Mouse (Mus musculus) MEL (cell line): ENCODE measurements around the gene AI837181.

ENCODE experiments used
- CHD1 ChIP-seq: IDR thresholded peaks from 2 replicates; pipeline ENCODE4 v1.6.1; 2012; ENCODE audit warnings: low read depth, mild to moderate bottlenecking, inconsistent platforms, low read length, improper control_type of control experiment
- CTCF ChIP-seq, 3 experiments: IDR thresholded peaks in 2 of 3; conservative IDR thresholded peaks in 1 of 3; 2 replicates each; pipeline ENCODE4 v1.5.1; 2011 to 2012; ENCODE audit warnings: low read length in 3 of 3, low read depth in 2 of 3, mild to moderate bottlenecking in 2 of 3, improper control_type of control experiment in 1 of 3, inconsistent platforms in 1 of 3, mixed read lengths in 1 of 3, moderate library complexity in 1 of 3; ENCODE audit not compliant: control insufficient read depth in 1 of 3, insufficient read depth in 1 of 3, poor library complexity in 1 of 3, severe bottlenecking in 1 of 3
- EP300 ChIP-seq, 2 experiments: IDR thresholded peaks; 2 replicates each; pipeline ENCODE4 v1.6.1; 2011; ENCODE audit warnings: improper control_type of control experiment in 2 of 2, low read length in 2 of 2, low read depth in 1 of 2, mild to moderate bottlenecking in 1 of 2
- HCFC1 ChIP-seq: IDR thresholded peaks from 2 replicates; pipeline ENCODE4 v1.6.1; 2012; ENCODE audit warnings: low read depth, mild to moderate bottlenecking, inconsistent platforms, low read length, improper control_type of control experiment, moderate library complexity
- JUND ChIP-seq: IDR thresholded peaks from 2 replicates; pipeline ENCODE4 v1.6.1; 2011; ENCODE audit warnings: low read depth, mild to moderate bottlenecking, improper control_type of control experiment, low read length
- NELFE ChIP-seq: IDR thresholded peaks from 2 replicates; pipeline ENCODE4 v1.6.1; 2011; ENCODE audit warnings: low read depth, low read length, improper control_type of control experiment
- POLR2A ChIP-seq, 2 experiments: IDR thresholded peaks; 2 replicates each; pipeline ENCODE4 v1.6.1; 2011 to 2012; ENCODE audit warnings: low read length in 2 of 2, mild to moderate bottlenecking in 2 of 2, control low read depth in 1 of 2, improper control_type of control experiment in 1 of 2, low read depth in 1 of 2, moderate library complexity in 1 of 2; ENCODE audit not compliant: control insufficient read depth in 1 of 2, insufficient read depth in 1 of 2, poor library complexity in 1 of 2
- SIN3A ChIP-seq: IDR thresholded peaks from 2 replicates; pipeline ENCODE4 v1.6.1; 2012; ENCODE audit warnings: low read length, improper control_type of control experiment, inconsistent platforms
- SMC3 ChIP-seq: IDR thresholded peaks from 2 replicates; pipeline ENCODE4 v1.6.1; 2011; ENCODE audit warnings: low read depth, low read length, improper control_type of control experiment
- TBP ChIP-seq: IDR thresholded peaks from 2 replicates; pipeline ENCODE4 v1.8.0; 2011; ENCODE audit warnings: low read depth, low read length, improper control_type of control experiment
- ZNF384 ChIP-seq: IDR thresholded peaks from 2 replicates; pipeline ENCODE4 v1.6.1; 2012; ENCODE audit warnings: low read depth, mild to moderate bottlenecking, inconsistent platforms, low read length, improper control_type of control experiment

DNA sequence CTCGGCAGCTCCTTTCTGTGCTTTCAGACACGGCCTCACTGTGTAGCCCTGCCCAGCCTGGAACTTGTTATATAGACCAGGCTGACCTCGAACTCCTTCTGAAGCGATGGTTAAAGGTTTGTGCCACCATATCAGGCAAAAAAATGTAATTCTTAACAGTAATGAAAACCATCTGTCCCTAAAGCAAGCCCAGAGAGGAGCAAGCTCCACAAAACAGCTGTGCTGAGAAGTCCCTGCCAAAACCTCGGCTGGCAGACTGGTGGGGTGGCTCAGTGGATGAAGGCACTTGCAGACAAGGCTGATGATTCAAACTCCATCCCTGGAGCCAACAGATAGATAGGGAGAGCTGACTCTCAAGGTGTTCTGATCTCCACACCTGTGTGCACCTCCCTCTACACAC, 15.9 kb upstream of the AI837181 start:
- TF ChIP-seq TBP: no peak
- no peak for TF ChIP-seq SMC3
- TF ChIP-seq CTCF (IDR thresholded peaks at IDR 0.05 in 2 of 3, conservative IDR thresholded peaks at IDR 0.05 in 1 of 3; ENCODE audit: control insufficient read depth in 1 of 3, insufficient read depth in 1 of 3, low read depth in 2 of 3, low read length in 3 of 3, poor library complexity in 1 of 3, severe bottlenecking in 1 of 3): no peak
- no peak for TF ChIP-seq ZNF384
- TF ChIP-seq POLR2A (IDR thresholded peaks at IDR 0.05; ENCODE audit: control insufficient read depth in 1 of 2, insufficient read depth in 1 of 2, low read depth in 1 of 2, low read length in 2 of 2, poor library complexity in 1 of 2): no peak
- TF ChIP-seq JUND: no peak
- no peak for TF ChIP-seq NELFE
- TF ChIP-seq HCFC1: no peak
- TF ChIP-seq CHD1: no peak
- TF ChIP-seq EP300 (IDR thresholded peaks at IDR 0.05; ENCODE audit: low read depth in 1 of 2, low read length in 2 of 2): no peak
- no peak for TF ChIP-seq SIN3A
